Mouse (Mus musculus) urinary bladder, adult 2 months (tissue): ENCODE results near the gene Fam222a. TPM values are rescaled to one million over a fixed set of nuclear protein-coding genes. Genes with fewer than 3 reads are reported as not detected.

Experiments
- DNase-seq: peaks from one replicate; pipeline ENCODE4 v3.0.0; 2022; ENCODE audit warnings: low spot score
- polyA plus RNA-seq: library from polyadenylated mRNA; depleted of rRNA; stranded (reverse); fragments of >200 nt; gene quantifications from 2 replicates; pipeline ENCODE4 v1.2.3, GENCODE M21; 2012

The Fam222a gene
- polyA plus RNA-seq, 1 experiment, result 0.17 TPM

DNA sequence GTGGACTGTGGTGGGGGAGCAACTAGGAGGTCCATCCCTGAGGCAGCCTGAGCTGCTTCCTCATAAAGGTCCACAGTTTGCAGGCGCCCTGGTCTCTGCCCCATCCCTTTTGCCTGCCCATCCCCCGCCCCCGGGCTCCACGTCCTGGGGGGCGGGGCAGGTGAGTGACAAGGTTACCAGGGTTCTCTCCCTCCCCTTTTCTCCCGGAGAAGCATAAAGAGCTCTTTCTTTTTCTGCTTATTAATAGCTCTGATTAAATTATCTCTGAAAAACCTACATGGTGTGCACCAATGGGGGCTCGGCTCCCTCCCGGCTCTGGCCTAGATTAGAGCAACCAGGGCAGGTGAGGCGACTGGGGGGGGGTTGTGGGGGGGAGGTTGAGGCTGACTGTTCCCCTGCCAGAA, 7.3 kb upstream of the Fam222a start:
- no peak for DNase-seq

DNA sequence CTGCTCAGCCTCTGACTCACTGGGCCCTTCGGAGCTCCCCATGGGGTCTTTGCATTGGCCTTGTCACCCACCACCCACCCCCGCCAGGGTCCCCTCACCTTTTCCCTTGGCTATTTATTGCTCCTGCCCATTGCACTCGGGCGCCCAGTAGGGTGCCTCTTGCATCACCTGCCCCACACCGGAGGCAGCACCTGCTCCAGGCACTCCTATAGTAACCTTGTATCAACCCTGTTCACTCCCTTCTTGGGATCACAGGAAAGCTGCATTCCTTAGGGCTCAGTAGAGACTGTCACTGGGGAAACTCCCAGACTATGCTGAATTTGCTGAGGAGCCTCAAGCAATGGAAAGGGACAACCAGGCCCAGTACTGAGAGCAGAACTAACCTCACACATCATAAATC, 6.9 kb upstream of the Fam222a start:
- DNase-seq, result no peak

- DNase-seq, result no peak
These were observed 3.8 kb upstream of the Fam222a start for GRCm38 (mm10) chr5:114563994-114564393.

GRCm38 (mm10) chr5:114565305-114565704, 2.5 kb upstream of the Fam222a start:
- DNase-seq, result peak; percentile 49

GRCm38 (mm10) chr5:114565751-114566150, 2.1 kb upstream of the Fam222a start:
- DNase-seq, result no peak

DNA sequence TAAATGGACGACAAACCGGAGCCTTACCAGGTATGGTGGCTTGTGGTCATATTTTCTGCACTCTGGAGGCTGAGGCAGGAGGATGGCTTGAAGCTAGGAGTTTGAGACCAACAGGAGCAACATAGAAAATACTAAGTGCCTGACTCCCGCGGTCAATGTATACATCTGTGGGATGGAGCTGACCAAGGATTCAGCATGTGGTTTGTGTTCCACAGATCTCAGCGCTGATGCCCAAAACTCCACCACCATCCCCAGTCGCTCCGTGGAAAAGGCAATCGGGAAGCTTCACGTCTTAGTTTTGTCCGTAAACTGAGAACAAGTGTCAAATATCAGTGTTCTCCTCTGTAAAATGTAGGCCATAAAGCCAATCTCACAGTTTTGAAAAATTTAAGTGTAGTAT, 1.4 kb upstream of the Fam222a start:
- DNase-seq, result no peak

GRCm38 (mm10) chr5:114567075-114567517, 720 bp upstream of the Fam222a start:
- peak; percentile 88 for DNase-seq

GRCm38 (mm10) chr5:114568818-114569217, 1.0 kb downstream of the Fam222a start:
- DNase-seq, result no peak

DNA sequence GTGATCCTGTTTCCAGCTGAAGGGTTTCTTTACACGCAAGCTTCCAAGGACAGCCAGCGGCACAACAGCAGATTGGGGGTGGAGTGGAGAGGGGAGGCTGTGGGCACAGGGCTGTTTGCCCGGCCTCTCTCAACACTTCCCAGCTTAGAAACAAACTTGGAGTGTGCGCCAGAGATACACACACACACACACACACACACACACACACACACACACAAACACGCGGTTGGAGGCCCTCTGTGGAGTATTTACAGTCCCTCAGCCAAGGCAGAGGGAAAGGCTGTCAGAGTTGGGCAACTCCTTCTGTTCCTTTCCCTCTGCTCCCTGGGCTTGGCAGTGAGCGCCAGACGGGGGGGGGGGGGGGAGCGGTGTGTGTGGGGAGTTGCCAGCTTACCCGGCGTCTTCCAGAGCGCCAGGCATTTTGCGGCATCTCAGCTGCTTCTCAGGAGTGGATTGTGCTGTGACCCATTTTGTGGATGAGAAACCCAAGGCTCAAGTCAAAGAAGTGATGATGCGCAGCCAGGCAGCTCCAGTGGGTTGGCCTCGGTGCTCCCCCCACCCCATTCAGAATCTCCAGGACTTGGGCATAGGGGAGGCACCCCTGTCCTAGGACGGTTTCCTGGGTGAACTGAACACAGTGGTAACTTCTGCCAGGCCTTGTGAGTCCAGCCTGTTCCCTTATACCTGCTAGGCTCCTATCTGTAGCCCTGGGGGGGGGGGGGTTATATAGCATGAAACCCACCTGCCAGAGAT, 2.3 kb downstream of the Fam222a start:
- no peak for DNase-seq

DNA sequence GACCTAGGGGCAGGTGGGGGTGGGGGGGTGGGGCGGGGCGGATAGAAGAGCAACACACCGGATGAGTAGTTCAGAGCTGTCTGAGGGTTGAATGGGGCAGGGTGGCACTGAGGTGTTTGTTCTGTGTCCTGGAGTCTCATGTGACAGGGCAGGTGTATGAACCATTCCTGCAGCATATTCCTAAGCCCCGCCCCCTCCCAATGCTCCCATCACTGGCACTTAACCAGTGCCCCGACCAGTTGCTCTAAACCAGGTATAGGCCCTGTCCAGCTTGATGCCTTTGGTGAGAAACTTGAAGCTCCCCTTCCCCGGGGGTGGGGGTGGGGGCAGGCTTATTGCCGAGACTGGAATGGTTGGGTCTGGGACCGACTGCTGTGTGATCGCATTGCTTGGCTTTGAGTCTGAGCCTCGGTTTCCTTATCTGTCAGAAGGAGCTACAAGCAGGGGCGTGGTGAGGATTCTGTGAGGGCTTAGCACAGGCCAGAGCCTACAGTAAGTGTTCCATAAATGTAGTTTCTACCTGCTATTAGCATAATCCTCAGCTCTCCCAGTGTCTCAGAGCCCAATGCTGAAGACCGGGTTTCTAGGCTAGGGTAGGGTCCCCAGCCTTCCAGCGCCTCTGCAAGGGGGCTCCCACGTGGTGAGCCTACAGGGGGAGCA, 3.1 kb downstream of the Fam222a start:
- DNase-seq, result no peak

GRCm38 (mm10) chr5:114571451-114572030, 3.7 kb downstream of the Fam222a start:
- no peak for DNase-seq

DNA sequence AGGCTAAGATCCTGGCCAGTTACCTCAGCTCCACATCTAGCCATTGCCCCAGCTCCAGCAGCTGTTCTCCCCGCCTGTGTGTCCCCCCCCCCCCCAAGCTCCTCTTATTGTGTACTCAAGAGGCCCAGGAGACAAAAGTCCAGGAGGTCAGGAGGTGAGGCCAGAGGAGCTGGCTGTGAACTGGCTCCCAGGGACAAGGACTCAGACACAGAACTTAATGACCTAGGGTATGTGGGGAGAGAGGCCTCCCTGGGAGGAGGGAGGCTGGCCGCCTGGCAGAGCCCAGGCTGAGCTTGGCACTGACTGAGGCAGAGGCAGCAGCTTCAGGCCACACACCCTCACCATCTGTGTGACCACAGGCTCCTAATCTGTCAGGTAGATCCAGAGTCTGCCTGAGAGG, 5.2 kb downstream of the Fam222a start:
- no peak for DNase-seq

DNA sequence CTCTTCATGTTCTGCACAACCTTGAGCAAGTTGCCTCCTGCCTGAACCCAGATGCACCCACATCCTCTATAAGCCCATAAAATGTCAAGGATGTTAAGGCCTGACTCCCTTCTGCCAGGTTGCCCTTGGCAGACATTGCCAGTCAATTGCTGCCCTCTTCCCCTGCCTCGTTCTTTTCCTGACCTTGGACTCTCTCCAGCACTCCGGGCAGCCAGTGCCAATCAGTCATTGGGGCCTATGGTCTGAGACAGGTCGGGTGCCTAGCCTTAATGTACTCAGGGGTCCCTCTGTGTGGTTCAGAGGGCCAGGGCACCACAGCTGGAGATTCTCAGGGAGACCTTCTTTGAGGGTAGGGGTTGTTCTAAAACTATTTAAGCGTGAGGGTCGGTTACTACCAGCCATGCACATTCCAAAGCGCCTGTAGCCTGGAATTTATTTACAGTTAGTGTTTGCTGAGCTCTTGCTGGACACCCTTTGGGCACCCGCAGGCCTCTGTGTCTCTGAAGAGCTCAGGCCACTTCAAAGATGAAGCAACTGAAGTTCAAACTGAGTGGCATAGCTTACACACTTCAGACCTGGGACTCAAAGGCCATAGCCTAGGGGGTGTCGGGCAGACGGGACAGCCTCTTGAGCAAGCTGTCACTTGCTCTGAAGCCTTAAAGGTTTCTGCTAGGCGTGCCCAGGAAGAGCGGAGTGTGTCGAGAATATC, 6.3 kb downstream of the Fam222a start:
- no peak for DNase-seq

DNA sequence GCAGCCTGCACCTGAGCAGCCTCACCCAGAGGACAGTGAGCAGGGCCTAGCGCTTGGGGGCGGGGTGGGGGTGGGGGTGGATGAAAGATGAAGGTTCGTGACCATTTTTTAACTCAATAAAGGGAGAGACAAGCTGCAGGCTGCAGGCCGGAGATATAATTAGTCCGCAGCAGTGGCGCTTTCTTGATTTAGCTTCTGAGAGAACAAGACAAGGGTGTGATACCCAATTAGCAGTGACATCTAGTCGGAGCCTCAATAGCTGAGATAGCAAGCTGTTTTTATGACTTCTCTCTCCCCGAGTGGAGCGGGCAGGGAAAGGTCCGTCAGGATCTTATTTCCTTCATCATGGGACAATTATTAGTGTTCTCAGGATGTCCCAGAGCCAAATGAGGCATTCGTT, 7.2 kb downstream of the Fam222a start:
- DNase-seq, result no peak

DNA sequence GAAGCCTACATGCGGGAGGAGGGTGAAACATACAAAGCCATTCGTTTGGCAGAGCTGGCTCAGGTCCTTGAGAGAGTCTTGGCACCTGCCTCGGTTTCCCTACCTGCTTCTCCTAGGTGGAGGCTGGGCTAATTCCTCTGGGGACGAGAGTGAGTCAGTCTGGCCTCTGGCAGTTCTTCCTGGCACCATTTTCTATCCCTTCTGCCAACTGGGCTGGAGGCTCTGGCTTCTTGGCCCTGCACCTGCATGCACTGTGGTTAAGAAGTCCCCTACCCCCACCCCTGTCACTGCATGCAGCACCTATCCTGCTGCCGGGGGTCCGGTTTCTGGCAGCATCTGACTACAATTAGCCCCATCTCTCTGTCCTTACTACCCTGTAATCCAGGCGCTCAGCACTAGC, 7.7 kb downstream of the Fam222a start:
- DNase-seq, result no peak

DNA sequence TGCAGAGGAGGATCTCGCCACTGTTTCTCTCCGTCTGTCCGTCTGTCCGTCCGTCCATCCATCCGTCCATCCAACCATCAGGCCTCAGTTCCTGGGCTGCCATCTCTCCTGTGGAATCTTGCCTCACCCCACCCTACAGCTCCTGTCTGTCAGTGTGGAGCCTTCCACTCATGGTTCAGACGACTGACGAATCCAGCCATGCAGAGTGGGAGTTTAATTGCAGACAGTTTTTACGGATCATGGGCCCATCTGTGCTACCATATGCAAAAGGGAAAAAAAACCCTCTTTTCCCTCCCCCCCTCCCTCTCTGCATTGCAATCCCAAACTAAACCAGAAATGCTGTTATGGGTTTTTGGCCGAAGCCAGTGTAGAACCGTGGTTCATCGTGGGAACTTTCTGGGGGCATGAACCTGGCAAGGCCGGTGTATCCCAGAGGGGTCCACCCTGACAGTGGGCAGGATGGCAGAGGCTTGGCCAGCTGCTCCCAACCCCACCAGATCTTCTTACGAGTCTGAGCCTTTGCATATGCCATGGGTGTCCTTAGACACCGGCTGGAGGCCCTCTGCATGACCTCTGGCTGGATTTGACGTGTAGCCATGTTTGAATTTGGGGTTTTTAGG, 8.3 kb downstream of the Fam222a start:
- DNase-seq, result no peak

DNA sequence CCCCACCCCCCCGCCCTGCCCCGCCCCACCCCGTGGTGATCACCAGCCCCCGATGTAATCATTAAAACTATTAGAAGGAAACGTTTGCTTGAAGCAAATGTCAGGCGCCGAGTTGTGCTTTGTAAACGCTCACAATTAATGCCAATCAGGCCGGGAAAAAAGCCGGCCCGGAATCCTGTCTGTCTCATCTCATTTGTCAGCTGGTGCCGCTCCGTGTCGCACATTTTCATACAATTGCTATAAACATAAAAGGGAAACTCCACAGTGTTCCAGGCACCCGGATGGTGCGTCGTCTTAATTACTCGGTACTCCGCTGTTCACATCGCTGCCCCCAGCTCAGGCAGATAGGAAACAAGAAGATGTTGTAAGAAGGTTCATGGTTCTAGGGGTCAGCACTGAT, 10.5 kb downstream of the Fam222a start:
- no peak for DNase-seq

DNA sequence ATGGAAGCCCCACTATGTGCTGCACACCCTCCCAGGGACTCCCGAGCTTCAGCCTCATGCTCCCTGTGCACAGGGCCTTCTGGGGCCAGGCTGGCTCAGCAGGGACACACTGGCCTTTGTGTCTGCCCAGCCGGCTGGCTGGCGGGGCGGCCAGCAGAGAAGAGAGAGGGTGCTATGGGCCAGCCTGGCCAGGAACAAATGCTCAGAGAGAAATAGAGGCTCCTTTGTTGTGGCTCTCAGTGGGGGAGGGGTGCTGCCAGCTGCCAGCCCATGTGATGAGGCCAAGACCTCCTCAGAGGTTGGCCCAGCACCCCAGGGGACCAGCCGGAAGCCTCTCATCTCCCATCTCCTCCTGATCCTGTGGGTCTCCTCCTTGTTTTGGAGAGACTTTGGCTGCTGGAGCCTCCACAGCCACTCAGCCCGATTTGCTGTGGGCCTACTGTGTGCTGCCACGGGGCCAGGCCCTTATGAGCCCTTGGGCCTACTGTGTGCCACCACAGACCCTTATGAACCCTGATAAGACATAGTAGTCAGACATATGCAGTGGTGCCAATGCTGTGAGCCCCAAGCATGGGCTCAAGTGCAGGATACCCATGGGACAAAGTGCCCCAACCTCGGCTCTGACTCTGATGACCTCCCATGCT, 12.0 kb downstream of the Fam222a start:
- DNase-seq, result no peak

GRCm38 (mm10) chr5:114581486-114581885, 13.7 kb downstream of the Fam222a start:
- no peak for DNase-seq

DNA sequence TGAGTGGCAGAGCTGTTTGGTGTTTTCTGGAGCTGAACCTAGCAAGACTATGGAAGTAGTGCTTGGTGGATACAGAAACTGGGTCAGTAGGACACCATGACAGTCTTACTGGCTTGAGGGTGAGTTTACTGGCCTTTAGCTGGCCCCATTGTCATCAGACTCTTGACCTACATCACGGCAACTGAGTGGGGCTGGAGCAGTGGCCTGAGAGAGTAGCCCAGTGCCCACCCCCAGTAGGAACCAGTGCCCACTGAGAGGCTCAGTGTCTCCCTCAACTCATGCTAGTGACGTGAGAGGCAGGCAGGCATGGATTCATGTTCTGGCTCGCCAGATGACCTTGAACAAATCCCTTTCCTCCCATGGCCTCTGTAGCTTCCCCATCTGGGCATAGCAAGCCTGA, 15.2 kb downstream of the Fam222a start:
- no peak for DNase-seq

- no peak for DNase-seq
These were observed 15.8 kb downstream of the Fam222a start for GRCm38 (mm10) chr5:114583490-114584175.
